Mouse (Mus musculus) stomach, embryonic 14.5 days (tissue): ENCODE measurements around the gene Zfp182. TPM values are rescaled to one million over a fixed set of nuclear protein-coding genes. Genes with fewer than 3 reads are reported as not detected.

Source experiments
- ATAC-seq: fragments of 200-750 bp; cut with Nextera tagmentation; 2 replicates; pipeline ENCODE4 v1.8.0; 2017; ENCODE audit warnings: low read depth, moderate TSS enrichment; ENCODE audit not compliant: insufficient number of reproducible peaks, insufficient read depth, low FRiP score
- H3K27ac ChIP-seq: fragments of 300-500 bp; sonication (generic); 2 replicates; pipeline ENCODE4 v1.5.1; 2014; ENCODE audit warnings: mild to moderate bottlenecking, low read length, moderate library complexity, mixed read lengths
- H3K27me3 ChIP-seq: fragments of 300-500 bp; sonication (generic); 2 replicates; pipeline ENCODE4 v1.6.1; 2014; ENCODE audit warnings: low read length, control low read depth, mixed read lengths; ENCODE audit not compliant: control insufficient read depth, insufficient read depth
- H3K36me3 ChIP-seq: fragments of 300-500 bp; sonication (generic); 2 replicates; pipeline ENCODE4 v1.6.1; 2014; ENCODE audit warnings: mild to moderate bottlenecking, control low read depth, low read length, moderate library complexity, mixed read lengths; ENCODE audit not compliant: control insufficient read depth, insufficient read depth
- H3K4me1 ChIP-seq: fragments of 300-500 bp; sonication (generic); 2 replicates; pipeline ENCODE4 v1.6.1; 2014; ENCODE audit warnings: low read length, control low read depth, mixed read lengths; ENCODE audit not compliant: control insufficient read depth, insufficient read depth
- H3K4me2 ChIP-seq: fragments of 300-500 bp; sonication (generic); replicated peaks from 2 replicates; pipeline ENCODE4 v1.6.1; 2014; ENCODE audit warnings: low read depth, low read length, control low read depth
- H3K4me3 ChIP-seq: fragments of 300-500 bp; sonication (generic); 2 replicates; pipeline ENCODE4 v1.5.1; 2014; ENCODE audit warnings: low read depth, low read length, control low read depth
- H3K9ac ChIP-seq: fragments of 300-500 bp; sonication (generic); replicated peaks from 2 replicates; pipeline ENCODE4 v1.6.1; 2014; ENCODE audit warnings: low read depth, mild to moderate bottlenecking, control low read depth, low read length, moderate library complexity, mixed read lengths
- H3K9me3 ChIP-seq: fragments of 300-500 bp; sonication (generic); 2 replicates; pipeline ENCODE4 v1.6.1; 2016; ENCODE audit warnings: low read depth, low read length, control low read depth; ENCODE audit not compliant: control insufficient read depth
- WGBS: fragments of 180-500 bp; shearing (Covaris S2); extraction: QIAGEN DNeasy Blood & Tissue Kit; methylation state at CpG from one replicate; pipeline ENCODE4 v1.1.7; 2014; 5-methylcytosine and 5-hydroxymethylcytosine counted together
- polyA plus RNA-seq: library from polyadenylated mRNA; unstranded; fragments of >200 nt; fragmentation: Nextera tagmentation; extraction: Ambion mirVana; gene quantifications from 2 replicates; pipeline ENCODE4 v1.2.1, GENCODE M21; 2014

The Zfp182 gene
- polyA plus RNA-seq = 8.5 and 8.7 TPM in 2 replicates

DNA sequence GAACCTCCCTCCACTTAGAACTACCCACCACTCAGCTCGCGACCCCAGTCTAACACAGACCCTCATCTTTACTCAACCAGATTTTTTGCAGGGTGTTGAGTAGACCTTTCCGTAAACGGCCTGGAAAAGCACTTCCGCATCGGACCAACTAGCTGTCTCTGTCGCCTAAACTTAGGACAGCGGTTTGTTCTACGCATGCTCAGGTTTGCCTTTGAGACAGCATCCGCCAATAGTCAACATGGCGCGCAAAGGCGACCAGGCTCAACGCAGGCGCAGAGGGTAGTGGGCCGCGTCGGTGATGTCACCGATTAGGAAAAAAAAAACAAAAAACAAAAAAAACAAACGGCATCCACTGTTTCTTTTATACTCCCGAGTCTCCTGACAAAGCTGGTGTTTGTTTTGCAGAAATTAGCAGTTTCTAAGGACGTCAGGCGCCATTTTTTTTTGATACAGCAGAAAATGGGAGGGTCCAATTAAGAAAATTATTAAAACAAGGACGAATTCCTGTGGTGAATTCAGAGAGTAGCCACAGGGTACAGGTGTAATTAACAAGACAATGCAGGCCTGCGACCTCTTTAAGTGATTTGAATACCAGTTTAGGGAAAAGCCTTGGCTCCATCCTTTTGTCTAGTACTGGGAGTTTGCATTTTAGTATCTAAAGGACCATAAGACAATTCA is at the start of gene Zfp182:
Zfp182 (minus strand) TSS at position 451 of the 678 bp plus-strand sequence.
- Histone ChIP-seq H3K4me3 (peak within 1 kb of the TSS; percentile 43), H3K27ac (no peak within 1 kb of the TSS), H3K9me3 (no peaks in the 10 kb centered on the region), H3K9ac (peak within 1 kb of the TSS; percentile 21; the same call in 1 of the 2 replicates), H3K36me3 (no peaks in the 10 kb centered on the region), H3K4me2 (peak within 1 kb of the TSS; percentile 39), H3K4me1 (no peaks in the 10 kb centered on the region), H3K27me3 (no peaks in the 10 kb centered on the region)
- WGBS = 22% methylated on average over 25 of the region's 25 CpGs
- ATAC-seq = peak; percentile 92

DNA sequence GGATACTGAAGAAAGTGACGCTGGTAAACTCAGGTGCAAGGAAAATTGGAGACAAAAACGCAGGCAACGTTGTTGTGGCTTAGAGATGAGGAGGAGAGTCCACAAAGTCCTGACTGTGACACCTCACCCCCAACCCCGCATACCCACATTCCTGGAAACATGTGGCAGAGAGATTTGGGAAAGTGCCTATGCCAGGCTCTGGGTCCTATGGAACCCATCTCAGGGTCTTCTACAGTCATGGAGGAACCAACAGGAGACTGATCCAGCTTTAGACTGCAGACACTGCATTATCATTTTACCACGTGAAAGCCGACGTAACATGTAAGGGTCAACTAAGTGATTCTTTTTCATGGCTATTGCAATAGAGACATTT is 27.7 kb upstream of the Zfp182 start:
- no peak overlapping the region for H3K9ac ChIP-seq
- no peaks in the 10 kb centered on the region for H3K4me1 ChIP-seq
- no peak for ATAC-seq
- H3K36me3 ChIP-seq = no peaks in the 10 kb centered on the region
- H3K9me3 ChIP-seq = no peaks in the 10 kb centered on the region
- H3K27me3 ChIP-seq = no peaks in the 10 kb centered on the region
- H3K27ac ChIP-seq = no peak overlapping the region
- H3K4me2 ChIP-seq = peak overlapping the region; percentile 42
- WGBS = 52% methylated on average over 7 of the region's 7 CpGs
- peak overlapping the region; percentile 37; the same call in 1 of the 2 replicates for H3K4me3 ChIP-seq

DNA sequence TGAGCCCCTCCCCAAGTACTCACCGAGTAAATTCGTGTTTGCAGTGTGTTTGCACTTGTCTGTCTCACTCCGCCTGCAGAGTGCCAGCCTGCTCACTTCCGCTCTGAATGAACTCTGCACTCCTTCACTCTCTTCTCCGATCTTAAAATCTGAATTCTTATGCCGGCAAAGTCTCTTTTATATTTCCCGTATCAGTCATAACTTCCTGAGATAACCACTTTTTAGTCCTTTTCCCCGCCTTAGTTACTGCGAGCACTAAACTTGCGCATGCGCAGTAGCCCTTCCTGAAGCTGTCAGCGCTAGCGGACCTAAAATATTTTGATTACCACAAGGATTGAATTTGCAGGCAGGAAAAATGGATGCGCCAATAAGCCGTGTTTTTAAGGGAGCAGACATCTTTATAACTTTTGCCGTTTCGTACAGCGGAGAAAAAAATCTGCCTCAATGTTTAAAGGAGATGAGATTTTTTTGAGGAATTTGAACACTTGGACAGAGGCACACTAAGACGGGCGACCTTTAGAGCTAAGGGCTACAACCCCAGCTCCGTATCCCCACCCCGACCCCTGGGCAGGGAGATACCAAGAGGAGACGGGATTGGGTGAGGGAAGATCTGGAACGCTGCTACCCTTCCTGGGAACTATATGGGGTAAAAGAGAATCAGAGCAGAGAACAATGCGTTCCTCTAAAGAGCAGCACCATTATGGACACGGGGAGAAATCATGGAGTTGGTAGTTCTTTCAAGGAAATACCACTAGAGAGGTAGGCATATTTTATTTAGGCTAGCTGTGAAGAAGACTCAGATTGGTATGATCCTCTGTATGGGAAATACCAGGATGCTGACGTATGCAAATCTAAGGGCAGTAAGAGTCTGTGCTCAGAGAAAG is 27.1 kb upstream of the Zfp182 start, which contains the start of gene Zfp300:
Zfp300 (minus strand) TSS at position 545 of the 884 bp plus-strand sequence.
- Histone ChIP-seq H3K27ac (peak within 1 kb of the TSS; percentile 52; the same call in 1 of the 2 replicates), H3K36me3 (no peaks in the 10 kb centered on the region), H3K27me3 (no peaks in the 10 kb centered on the region), H3K9me3 (no peaks in the 10 kb centered on the region), H3K4me3 (peak within 1 kb of the TSS; percentile 37), H3K4me2 (peak within 1 kb of the TSS; percentile 42), H3K9ac (0 out of 2 replicates have a peak within 1 kb of the TSS, but pooled peaks have one; percentile 14), H3K4me1 (no peaks in the 10 kb centered on the region)
- 23% methylated on average over 27 of the region's 27 CpGs for WGBS
- ATAC-seq = peak; percentile 75; the same call in 1 of the 2 replicates

DNA sequence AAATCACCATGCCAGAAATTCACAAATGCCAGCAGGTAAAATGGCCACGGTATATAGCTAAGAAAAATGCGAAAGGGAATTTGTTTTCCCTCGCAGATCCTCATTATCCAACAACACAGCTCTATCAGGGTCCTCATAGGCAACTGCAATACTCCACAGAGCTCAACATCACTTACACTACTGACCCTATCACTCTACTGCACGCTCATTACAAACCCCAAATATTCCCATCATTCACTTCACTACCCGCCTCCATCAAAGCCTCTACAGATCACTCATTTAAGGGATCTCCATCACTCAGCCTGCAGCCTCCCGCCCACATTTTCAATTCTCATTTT is 26.5 kb upstream of the Zfp182 start:
- H3K4me1 ChIP-seq = no peaks in the 10 kb centered on the region
- no peaks in the 10 kb centered on the region for H3K9me3 ChIP-seq
- H3K4me3 ChIP-seq = peak overlapping the region; percentile 37
- 41% methylated on average over 6 of the region's 6 CpGs for WGBS
- H3K9ac ChIP-seq = no peak overlapping the region
- ATAC-seq = 0 out of 2 replicates have a peak, but pooled peaks have one; percentile 33
- H3K27ac ChIP-seq = no peak overlapping the region
- H3K36me3 ChIP-seq = no peaks in the 10 kb centered on the region
- H3K27me3 ChIP-seq = no peaks in the 10 kb centered on the region
- H3K4me2 ChIP-seq = peak overlapping the region; percentile 42

DNA sequence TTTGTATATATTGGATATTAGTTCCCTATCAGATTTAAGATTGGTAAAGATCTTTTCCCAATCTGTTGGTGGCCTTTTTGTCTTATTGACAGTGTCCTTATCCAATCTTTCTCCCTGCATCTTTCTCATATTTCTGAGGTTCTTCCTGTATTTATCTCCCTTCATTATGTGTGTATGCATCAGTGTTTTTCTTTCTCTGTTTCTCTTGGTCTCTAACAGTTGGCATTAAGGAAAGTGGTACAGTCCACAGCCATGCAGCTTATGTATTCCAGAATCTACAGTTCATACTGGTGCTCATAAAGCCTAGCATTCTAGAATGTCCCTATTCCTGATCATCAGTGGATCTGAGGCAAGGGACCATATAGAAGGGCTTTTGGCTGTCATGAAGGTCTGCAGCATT is 6.0 kb upstream of the Zfp182 start, which contains the start of gene Spaca5:
Spaca5 (plus strand) TSS at position 301 of the 400 bp plus-strand sequence.
- Histone ChIP-seq H3K27ac (no peak within 1 kb of the TSS), H3K27me3 (no peaks in the 10 kb centered on the region), H3K9me3 (no peaks in the 10 kb centered on the region), H3K36me3 (no peaks in the 10 kb centered on the region), H3K9ac (no peak within 1 kb of the TSS), H3K4me2 (no peak within 1 kb of the TSS), H3K4me1 (no peaks in the 10 kb centered on the region), H3K4me3 (no peak within 1 kb of the TSS)
- ATAC-seq = no peak

DNA sequence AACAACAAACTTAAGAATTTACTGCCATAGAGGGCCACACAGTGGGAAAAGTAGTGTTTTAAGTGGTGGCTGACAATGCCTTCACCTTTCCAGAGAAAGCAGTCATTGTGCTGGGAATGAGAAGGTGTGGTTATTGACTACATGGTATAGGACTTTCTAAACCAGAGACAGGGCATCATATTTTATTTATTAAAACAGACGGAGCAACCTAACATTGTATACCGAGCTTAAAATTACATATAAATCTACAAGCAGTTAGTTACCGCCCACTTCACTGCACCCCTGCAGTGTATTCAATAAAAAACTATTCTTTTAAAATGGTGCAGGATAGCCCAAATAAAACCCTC is 401 bp upstream of the Zfp182 start:
- no peak for ATAC-seq
- Histone ChIP-seq H3K4me2 (peak overlapping the region; percentile 25; the same call in 1 of the 2 replicates), H3K4me1 (no peaks in the 10 kb centered on the region), H3K36me3 (no peaks in the 10 kb centered on the region), H3K9ac (no peak overlapping the region), H3K27me3 (no peaks in the 10 kb centered on the region), H3K27ac (no peak overlapping the region), H3K9me3 (no peaks in the 10 kb centered on the region), H3K4me3 (peak overlapping the region; percentile 43)
- 73% methylated on average over 3 of the region's 3 CpGs for WGBS

DNA sequence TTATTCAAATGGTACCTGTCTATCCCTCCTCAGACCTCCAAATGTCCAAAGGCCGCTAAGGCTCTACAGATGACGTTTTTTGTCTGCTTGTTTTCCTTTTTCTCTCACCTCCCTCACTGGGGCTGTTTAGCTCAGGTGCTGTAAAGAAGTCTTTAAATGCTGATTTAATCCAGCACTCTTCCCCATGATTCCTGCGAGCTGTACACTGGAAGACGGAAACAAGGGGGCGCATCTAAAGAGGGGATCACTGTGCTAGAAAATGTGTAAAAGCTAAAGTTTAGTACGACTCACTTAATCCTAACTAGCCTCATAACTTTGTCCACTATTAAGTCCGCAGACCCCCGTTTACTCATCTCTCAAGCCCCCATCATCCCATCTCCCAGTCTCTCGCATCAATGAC is 656 bp downstream of the Zfp182 start:
- peak overlapping the region; percentile 43 for H3K4me3 ChIP-seq
- H3K4me1 ChIP-seq = no peaks in the 10 kb centered on the region
- WGBS = 23% methylated on average over 9 of the region's 9 CpGs
- no peaks in the 10 kb centered on the region for H3K9me3 ChIP-seq
- H3K9ac ChIP-seq = peak overlapping the region; percentile 21; the same call in 1 of the 2 replicates
- H3K27ac ChIP-seq = no peak overlapping the region
- no peaks in the 10 kb centered on the region for H3K36me3 ChIP-seq
- ATAC-seq = 0 out of 2 replicates have a peak, but pooled peaks have one; percentile 10
- peak overlapping the region; percentile 39 for H3K4me2 ChIP-seq
- no peaks in the 10 kb centered on the region for H3K27me3 ChIP-seq

DNA sequence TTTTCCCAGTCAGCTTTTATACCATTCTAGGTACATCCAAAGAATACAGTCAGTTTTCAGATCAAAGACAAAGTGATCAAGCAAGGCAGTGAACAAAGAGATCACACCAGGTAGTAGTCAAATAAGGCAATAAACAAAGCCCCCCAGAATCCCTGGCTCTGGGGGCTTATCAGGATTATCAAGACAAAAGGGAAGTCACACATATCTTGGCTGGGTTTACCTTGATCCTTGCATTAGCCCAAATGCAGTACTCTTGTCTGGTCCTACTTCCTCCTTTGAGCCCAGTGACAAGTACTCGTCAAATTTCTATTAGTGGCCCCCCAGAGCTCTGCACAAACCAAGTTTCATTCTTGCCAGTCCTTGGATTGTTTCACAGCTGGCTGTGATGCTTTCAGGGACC is 81.2 kb downstream of the Zfp182 start:
- Histone ChIP-seq H3K4me1 (no peaks in the 10 kb centered on the region), H3K9ac (no peak overlapping the region), H3K27ac (no peak overlapping the region), H3K4me2 (no peak overlapping the region), H3K4me3 (no peak overlapping the region), H3K36me3 (no peaks in the 10 kb centered on the region), H3K9me3 (no peaks in the 10 kb centered on the region), H3K27me3 (no peaks in the 10 kb centered on the region)
- 76% methylated on average over 1 of the region's 1 CpGs for WGBS
- no peak for ATAC-seq
